Mouse (Mus musculus) forebrain, embryonic 12.5 days (tissue): ENCODE results near the gene Chtf18. TPM values are rescaled to one million over a fixed set of nuclear protein-coding genes. Genes with fewer than 3 reads are reported as not detected.

ENCODE experiments used
- ATAC-seq: fragments of 200-750 bp; cut with Nextera tagmentation; 2 replicates; pipeline ENCODE4 v1.8.0; 2017; ENCODE audit warnings: moderate TSS enrichment; ENCODE audit not compliant: low FRiP score
- H3K27ac ChIP-seq: fragments of 300-500 bp; sonication (generic); 2 replicates; pipeline ENCODE4 v1.5.1; 2016; ENCODE audit warnings: mild to moderate bottlenecking
- H3K27me3 ChIP-seq: fragments of 300-500 bp; sonication (generic); 2 replicates; pipeline ENCODE4 v1.6.1; 2016; ENCODE audit warnings: mild to moderate bottlenecking
- H3K36me3 ChIP-seq: fragments of 300-500 bp; sonication (generic); replicated peaks from 2 replicates; pipeline ENCODE4 v1.6.1; 2016; ENCODE audit warnings: mild to moderate bottlenecking
- H3K4me1 ChIP-seq: fragments of 300-500 bp; sonication (generic); 2 replicates; pipeline ENCODE4 v1.6.1; 2016
- H3K4me2 ChIP-seq: fragments of 300-500 bp; sonication (generic); 2 replicates; pipeline ENCODE4 v1.6.1; 2016; ENCODE audit warnings: mild to moderate bottlenecking, moderate library complexity
- H3K4me3 ChIP-seq: fragments of 300-500 bp; sonication (generic); replicated peaks from 2 replicates; pipeline ENCODE4 v1.5.1; 2016; ENCODE audit warnings: mild to moderate bottlenecking
- H3K9ac ChIP-seq: fragments of 300-500 bp; sonication (generic); 2 replicates; pipeline ENCODE4 v1.6.1; 2016; ENCODE audit warnings: mild to moderate bottlenecking
- H3K9me3 ChIP-seq: fragments of 300-500 bp; sonication (generic); 2 replicates; pipeline ENCODE4 v1.6.1; 2016
- WGBS: fragments of 180-500 bp; shearing (Covaris S2); methylation state at CpG from one replicate; pipeline ENCODE4 v1.1.7; 2016; 5-methylcytosine and 5-hydroxymethylcytosine counted together
- microRNA-seq: library from miRNA; unstranded; fragments of <30 nt; microRNA quantifications from one replicate; pipeline ENCODE4, GENCODE M21; 2017
- polyA plus RNA-seq: library from polyadenylated mRNA; unstranded; fragments of >200 nt; fragmentation: Nextera tagmentation; extraction: Ambion mirVana; gene quantifications from 2 replicates; pipeline ENCODE4 v1.2.1, GENCODE M21; 2016

Gene Chtf18
- polyA plus RNA-seq, 1 experiment from 2014 or later = 41.8 TPM

GRCm38 (mm10) chr17:25696263-25696662, 31.0 kb downstream of the Chtf18 start:
- ATAC-seq = no peak

GRCm38 (mm10) chr17:25688922-25689321, 38.3 kb downstream of the Chtf18 start:
- Histone ChIP-seq H3K4me3 (no peak overlapping the region), H3K27ac (no peak overlapping the region), H3K4me2 (no peak overlapping the region), H3K9me3 (no peaks in the 10 kb centered on the region), H3K9ac (no peak overlapping the region), H3K36me3 (no peaks in the 10 kb centered on the region), H3K27me3 (peaks cover 5% of the 10 kb centered on the region; the same call in 1 of the 2 replicates), H3K4me1 (peaks cover 11% of the 10 kb centered on the region)
- WGBS = 66% methylated on average over 4 of the region's 4 CpGs
- no peak for ATAC-seq

More at GRCm38 (mm10) chr17:25696263-25696662, 31.0 kb downstream of the Chtf18 start:
- Histone ChIP-seq H3K4me2 (no peak overlapping the region), H3K9me3 (no peaks in the 10 kb centered on the region), H3K27me3 (no peaks in the 10 kb centered on the region; the same call in none of the 2 replicates), H3K9ac (no peak overlapping the region), H3K4me1 (no peaks in the 10 kb centered on the region), H3K4me3 (no peak overlapping the region), H3K27ac (no peak overlapping the region), H3K36me3 (no peaks in the 10 kb centered on the region)
- 47% methylated on average over 1 of the region's 1 CpGs for WGBS

GRCm38 (mm10) chr17:25686323-25686722, 40.9 kb downstream of the Chtf18 start:
- Histone ChIP-seq H3K4me2 (no peak overlapping the region), H3K4me3 (no peak overlapping the region), H3K9ac (no peak overlapping the region), H3K27ac (no peak overlapping the region), H3K9me3 (no peaks in the 10 kb centered on the region), H3K4me1 (peaks cover 11% of the 10 kb centered on the region), H3K27me3 (peaks cover 5% of the 10 kb centered on the region; the same call in 1 of the 2 replicates), H3K36me3 (no peaks in the 10 kb centered on the region)
- WGBS = 52% methylated on average over 7 of the region's 7 CpGs
- no peak for ATAC-seq

DNA sequence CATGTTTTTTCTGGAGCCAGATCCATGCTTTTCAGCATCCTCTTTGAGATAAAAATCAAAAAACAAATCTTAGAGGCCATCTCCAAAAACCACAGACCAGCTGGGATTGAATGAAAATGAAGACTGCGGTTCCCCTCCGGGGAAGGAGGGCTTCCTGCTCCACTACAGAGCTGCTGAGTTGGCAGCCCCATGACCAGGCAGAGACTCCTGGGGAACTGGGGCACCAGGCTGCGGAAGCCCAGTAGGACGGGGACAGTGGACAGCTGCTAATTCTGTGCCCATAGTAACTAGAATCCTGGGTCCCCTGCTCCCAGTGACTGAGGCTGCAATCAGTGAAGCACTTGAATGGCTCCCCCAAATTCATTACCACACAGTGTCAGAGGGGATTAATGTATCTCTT, 45.6 kb downstream of the Chtf18 start:
- no peak overlapping the region for H3K27ac ChIP-seq
- H3K9me3 ChIP-seq = no peaks in the 10 kb centered on the region
- no peak overlapping the region for H3K9ac ChIP-seq
- no peak overlapping the region for H3K4me3 ChIP-seq
- H3K27me3 ChIP-seq = peaks cover 1% of the 10 kb centered on the region; the same call in 1 of the 2 replicates
- H3K4me1 ChIP-seq = peaks cover 28% of the 10 kb centered on the region
- WGBS = 86% methylated on average over 4 of the region's 4 CpGs
- no peak for ATAC-seq
- H3K36me3 ChIP-seq = no peaks in the 10 kb centered on the region
- H3K4me2 ChIP-seq = no peak overlapping the region

- Histone ChIP-seq H3K27ac (peak overlapping the region; percentile 72), H3K4me1 (peaks cover 28% of the 10 kb centered on the region), H3K9me3 (peaks cover 9% of the 10 kb centered on the region; the same call in 1 of the 2 replicates), H3K9ac (peak overlapping the region; percentile 36; the same call in 1 of the 2 replicates), H3K36me3 (no peaks in the 10 kb centered on the region), H3K4me2 (peak overlapping the region; percentile 33), H3K27me3 (no peaks in the 10 kb centered on the region), H3K4me3 (no peak overlapping the region)
- ATAC-seq = peak; percentile 58; the same call in 1 of the 2 replicates
- 3% methylated on average over 5 of the region's 5 CpGs for WGBS
Observed at GRCm38 (mm10) chr17:25679818-25680217, 47.4 kb downstream of the Chtf18 start.

DNA sequence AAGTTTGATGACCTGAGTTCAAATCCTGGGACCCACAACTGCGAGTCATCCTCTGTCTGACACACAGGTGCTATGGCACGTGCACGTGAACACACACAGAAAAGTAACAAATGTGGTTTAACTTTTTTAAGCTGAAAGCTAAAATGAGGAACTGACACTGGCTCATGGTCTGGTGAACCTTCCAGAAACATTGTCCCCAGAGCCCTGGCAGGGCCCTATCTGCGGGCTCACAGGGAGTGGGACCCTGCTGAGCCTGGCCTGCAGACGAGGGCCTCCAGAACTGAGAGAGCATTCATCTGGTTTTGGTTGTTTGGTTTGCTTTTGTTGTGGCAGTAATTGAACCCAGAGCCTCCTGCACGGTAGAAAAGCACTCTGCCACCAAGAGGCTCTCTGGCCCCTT, 49.2 kb downstream of the Chtf18 start:
- WGBS = 47% methylated on average over 6 of the region's 6 CpGs
- Histone ChIP-seq H3K27me3 (no peaks in the 10 kb centered on the region), H3K9ac (no peak overlapping the region), H3K4me2 (no peak overlapping the region), H3K4me3 (no peak overlapping the region), H3K36me3 (no peaks in the 10 kb centered on the region), H3K9me3 (peaks cover 9% of the 10 kb centered on the region; the same call in 1 of the 2 replicates), H3K4me1 (peaks cover 28% of the 10 kb centered on the region), H3K27ac (no peak overlapping the region)
- no peak for ATAC-seq

- H3K4me2 ChIP-seq = no peak overlapping the region
- no peak for ATAC-seq
- H3K27me3 ChIP-seq = no peaks in the 10 kb centered on the region
- no peak overlapping the region for H3K9ac ChIP-seq
- H3K9me3 ChIP-seq = peaks cover 9% of the 10 kb centered on the region; the same call in 1 of the 2 replicates
- H3K4me1 ChIP-seq = peaks cover 10% of the 10 kb centered on the region
- H3K36me3 ChIP-seq = no peaks in the 10 kb centered on the region
- H3K4me3 ChIP-seq = no peak overlapping the region
- H3K27ac ChIP-seq = no peak overlapping the region
Observed at GRCm38 (mm10) chr17:25672982-25673381, 54.2 kb downstream of the Chtf18 start.

Small RNA genes within 50 kb of the gene (microRNA-seq; reads per million reads assigned to microRNA genes)
- not detected for gene Gm25083

Other genes with a start within 250 kb of the Chtf18 start
- gene Sstr5, start 230.1 kb downstream of the Chtf18 start, polyA plus RNA-seq = 0.10 TPM in 1 of 2 replicates, not detected in the other
- gene Sox8, start 156.7 kb downstream of the Chtf18 start, polyA plus RNA-seq = 10.3 and 15.1 TPM in 2 replicates
- gene Lmf1, start 148.3 kb downstream of the Chtf18 start, polyA plus RNA-seq = 17.8 and 21.0 TPM in 2 replicates
- 1.7 and 1.9 TPM in 2 replicates for gene Gng13, start 10.2 kb downstream of the Chtf18 start, polyA plus RNA-seq
- gene Rpusd1, start 251 bp upstream of the Chtf18 start, polyA plus RNA-seq = 18.0 and 19.6 TPM in 2 replicates
- gene Mslnl, start 8.6 kb upstream of the Chtf18 start, polyA plus RNA-seq = 0.18 TPM in 1 of 2 replicates, not detected in the other
- 0.28 and 0.50 TPM in 2 replicates for gene Msln, start 27.0 kb upstream of the Chtf18 start, polyA plus RNA-seq
- 25.6 and 26.0 TPM in 2 replicates for gene Narfl, start 46.4 kb upstream of the Chtf18 start, polyA plus RNA-seq
- 99.1 and 100 TPM in 2 replicates for gene Haghl, start 58.3 kb upstream of the Chtf18 start, polyA plus RNA-seq
- gene Ccdc78, start 59.2 kb upstream of the Chtf18 start, polyA plus RNA-seq = 0.32 and 0.69 TPM in 2 replicates
- 76.7 and 80.8 TPM in 2 replicates for gene Fam173a, start 65.5 kb upstream of the Chtf18 start, polyA plus RNA-seq
- gene AC134908.4, start 68.2 kb upstream of the Chtf18 start, polyA plus RNA-seq = not detected in 2 replicates
- gene Metrn, start 69.7 kb upstream of the Chtf18 start, polyA plus RNA-seq = 61.2 and 79.6 TPM in 2 replicates
- 21.0 and 23.7 TPM in 2 replicates for gene Fbxl16, start 81.7 kb upstream of the Chtf18 start, polyA plus RNA-seq
- 27.8 and 28.2 TPM in 2 replicates for gene Wdr24, start 96.2 kb upstream of the Chtf18 start, polyA plus RNA-seq
- gene Jmjd8, start 101.4 kb upstream of the Chtf18 start, polyA plus RNA-seq = 65.7 and 69.5 TPM in 2 replicates
- gene Stub1, start 106.0 kb upstream of the Chtf18 start, polyA plus RNA-seq = 284 and 288 TPM in 2 replicates
- 5.0 and 5.7 TPM in 2 replicates for gene Rhbdl1, start 109.9 kb upstream of the Chtf18 start, polyA plus RNA-seq
- 2.5 and 3.3 TPM in 2 replicates for gene Gm20683, start 114.3 kb upstream of the Chtf18 start, polyA plus RNA-seq
- 20.9 and 23.4 TPM in 2 replicates for gene Rhot2, start 117.4 kb upstream of the Chtf18 start, polyA plus RNA-seq
- 38.2 and 41.1 TPM in 2 replicates for gene Wdr90, start 134.1 kb upstream of the Chtf18 start, polyA plus RNA-seq
- 7.7 and 9.8 TPM in 2 replicates for gene Mcrip2, start 141.3 kb upstream of the Chtf18 start, polyA plus RNA-seq
- gene Mettl26, start 147.7 kb upstream of the Chtf18 start, polyA plus RNA-seq = 51.6 and 55.5 TPM in 2 replicates
- gene Wfikkn1, start 153.4 kb upstream of the Chtf18 start, polyA plus RNA-seq = 0.66 and 0.79 TPM in 2 replicates
- gene Rab40c, start 192.3 kb upstream of the Chtf18 start, polyA plus RNA-seq = 35.1 and 36.5 TPM in 2 replicates
- 51.4 and 53.0 TPM in 2 replicates for gene Pigq, start 217.5 kb upstream of the Chtf18 start, polyA plus RNA-seq
- 0.09 and 0.72 TPM in 2 replicates for gene Nhlrc4, start 217.5 kb upstream of the Chtf18 start, polyA plus RNA-seq
- gene A930017K11Rik, start 225.1 kb upstream of the Chtf18 start, polyA plus RNA-seq = 0.08 and 0.13 TPM in 2 replicates